Mouse (Mus musculus) midbrain, embryonic 15.5 days (tissue): ENCODE measurements around the gene Treh. TPM values are rescaled to one million over a fixed set of nuclear protein-coding genes. Genes with fewer than 3 reads are reported as not detected.

Source experiments
- ATAC-seq: fragments of 200-750 bp; cut with Nextera tagmentation; replicated peaks from 2 replicates; pipeline ENCODE4 v1.8.0; 2017; ENCODE audit warnings: moderate TSS enrichment
- H3K27ac ChIP-seq: fragments of 300-500 bp; sonication (generic); 2 replicates; pipeline ENCODE4 v1.5.1; 2015; ENCODE audit warnings: mild to moderate bottlenecking, inconsistent platforms
- H3K27me3 ChIP-seq: fragments of 300-500 bp; sonication (generic); replicated peaks from 2 replicates; pipeline ENCODE4 v1.6.1; 2015; ENCODE audit warnings: inconsistent platforms
- H3K36me3 ChIP-seq: fragments of 300-500 bp; sonication (generic); replicated peaks from 2 replicates; pipeline ENCODE4 v1.6.1; 2015; ENCODE audit warnings: inconsistent platforms
- H3K4me1 ChIP-seq: fragments of 300-500 bp; sonication (generic); 2 replicates; pipeline ENCODE4 v1.6.1; 2015; ENCODE audit warnings: inconsistent platforms
- H3K4me2 ChIP-seq: fragments of 300-500 bp; sonication (generic); 2 replicates; pipeline ENCODE4 v1.6.1; 2015; ENCODE audit warnings: inconsistent platforms, mild to moderate bottlenecking, moderate library complexity
- H3K4me3 ChIP-seq: fragments of 300-500 bp; sonication (generic); 2 replicates; pipeline ENCODE4 v1.5.1; 2015; ENCODE audit warnings: mild to moderate bottlenecking, inconsistent platforms
- H3K9ac ChIP-seq: fragments of 300-500 bp; sonication (generic); 2 replicates; pipeline ENCODE4 v1.6.1; 2015; ENCODE audit warnings: mild to moderate bottlenecking, inconsistent platforms
- H3K9me3 ChIP-seq: fragments of 300-500 bp; sonication (generic); 2 replicates; pipeline ENCODE4 v1.6.1; 2016; ENCODE audit warnings: inconsistent platforms
- WGBS: fragments of 180-500 bp; shearing (Covaris S2); methylation state at CpG from one replicate; pipeline ENCODE4 v1.1.7; 2015; ENCODE audit warnings: mixed read lengths; 5-methylcytosine and 5-hydroxymethylcytosine counted together
- polyA plus RNA-seq: library from polyadenylated mRNA; unstranded; fragments of >200 nt; fragmentation: Nextera tagmentation; extraction: Ambion mirVana; gene quantifications from 2 replicates; pipeline ENCODE4 v1.2.1, GENCODE M21; 2015

Gene Treh
- polyA plus RNA-seq, 1 experiment from 2014 or later = not detected

GRCm38 (mm10) chr9:44720358-44721153 lies 47.5 kb downstream of the Treh start:
- peak overlapping the region; percentile 83 for H3K27ac ChIP-seq
- WGBS = 13% methylated on average over 9 of the region's 9 CpGs
- peak overlapping the region; percentile 68 for H3K9ac ChIP-seq
- H3K9me3 ChIP-seq = no peaks in the 10 kb centered on the region
- peak; percentile 49 for ATAC-seq
- H3K4me2 ChIP-seq = peak overlapping the region; percentile 73
- no peaks in the 10 kb centered on the region for H3K27me3 ChIP-seq
- 0 out of 2 replicates have a peak, but pooled peaks cover 10% of the 10 kb centered on the region for H3K36me3 ChIP-seq
- peaks cover 65% of the 10 kb centered on the region for H3K4me1 ChIP-seq
- H3K4me3 ChIP-seq = peak overlapping the region; percentile 73

GRCm38 (mm10) chr9:44721154-44721876 lies 48.3 kb downstream of the Treh start:
- H3K4me3 ChIP-seq = peak overlapping the region; percentile 73
- 1% methylated on average over 40 of the region's 40 CpGs for WGBS
- peaks cover 72% of the 10 kb centered on the region for H3K4me1 ChIP-seq

GRCm38 (mm10) chr9:44721877-44722186 lies 48.8 kb downstream of the Treh start:
- Histone ChIP-seq H3K9me3 (no peaks in the 10 kb centered on the region), H3K36me3 (no peaks in the 10 kb centered on the region), H3K4me1 (peaks cover 77% of the 10 kb centered on the region), H3K27ac (peak overlapping the region; percentile 83; the same call in 1 of the 2 replicates), H3K4me3 (peak overlapping the region; percentile 73), H3K27me3 (no peaks in the 10 kb centered on the region), H3K4me2 (peak overlapping the region; percentile 73; the same call in 1 of the 2 replicates), H3K9ac (no peak overlapping the region)
- ATAC-seq = peak; percentile 31; the same call in 1 of the 2 replicates
- 82% methylated on average over 3 of the region's 3 CpGs for WGBS

More at GRCm38 (mm10) chr9:44721154-44721876, 48.3 kb downstream of the Treh start:
- 0 out of 2 replicates have a peak, but pooled peaks cover 2% of the 10 kb centered on the region for H3K36me3 ChIP-seq
- H3K4me2 ChIP-seq = peak overlapping the region; percentile 73
- ATAC-seq = peak; percentile 85
- H3K9me3 ChIP-seq = no peaks in the 10 kb centered on the region
- peak overlapping the region; percentile 83 for H3K27ac ChIP-seq
- peak overlapping the region; percentile 68 for H3K9ac ChIP-seq
- H3K27me3 ChIP-seq = no peaks in the 10 kb centered on the region

GRCm38 (mm10) chr9:44722575-44722974 lies 49.5 kb downstream of the Treh start:
- no peaks in the 10 kb centered on the region for H3K27me3 ChIP-seq
- H3K9me3 ChIP-seq = no peaks in the 10 kb centered on the region
- peaks cover 78% of the 10 kb centered on the region for H3K4me1 ChIP-seq
- H3K9ac ChIP-seq = no peak overlapping the region
- no peak overlapping the region for H3K4me2 ChIP-seq
- ATAC-seq = no peak
- H3K36me3 ChIP-seq = no peaks in the 10 kb centered on the region
- no peak overlapping the region for H3K4me3 ChIP-seq
- peak overlapping the region; percentile 13; the same call in 1 of the 2 replicates for H3K27ac ChIP-seq
- WGBS = 44% methylated on average over 7 of the region's 7 CpGs

- WGBS = 40% methylated on average over 7 of the region's 7 CpGs
- H3K9ac ChIP-seq = no peak overlapping the region
- peaks cover 73% of the 10 kb centered on the region for H3K4me1 ChIP-seq
- peak overlapping the region; percentile 13; the same call in 1 of the 2 replicates for H3K27ac ChIP-seq
- H3K36me3 ChIP-seq = no peaks in the 10 kb centered on the region
- no peaks in the 10 kb centered on the region for H3K9me3 ChIP-seq
- H3K4me3 ChIP-seq = no peak overlapping the region
- no peak overlapping the region for H3K4me2 ChIP-seq
- H3K27me3 ChIP-seq = no peaks in the 10 kb centered on the region
- no peak for ATAC-seq
Measured at GRCm38 (mm10) chr9:44723008-44723407, 50.0 kb downstream of the Treh start.

- Histone ChIP-seq H3K9ac (no peak overlapping the region), H3K4me1 (peaks cover 69% of the 10 kb centered on the region)
- WGBS = 62% methylated on average over 11 of the region's 11 CpGs
Measured at GRCm38 (mm10) chr9:44723521-44724041, 50.5 kb downstream of the Treh start.

GRCm38 (mm10) chr9:44724223-44724622 lies 51.2 kb downstream of the Treh start:
- Histone ChIP-seq H3K27me3 (no peaks in the 10 kb centered on the region), H3K4me3 (no peak overlapping the region), H3K4me1 (peaks cover 66% of the 10 kb centered on the region), H3K4me2 (no peak overlapping the region), H3K36me3 (no peaks in the 10 kb centered on the region), H3K9ac (no peak overlapping the region), H3K9me3 (no peaks in the 10 kb centered on the region), H3K27ac (peak overlapping the region; percentile 35)
- 34% methylated on average over 6 of the region's 6 CpGs for WGBS
- ATAC-seq = no peak

More at GRCm38 (mm10) chr9:44723521-44724041, 50.5 kb downstream of the Treh start:
- Histone ChIP-seq H3K27ac (peak overlapping the region; percentile 13), H3K9me3 (no peaks in the 10 kb centered on the region), H3K4me2 (no peak overlapping the region), H3K27me3 (no peaks in the 10 kb centered on the region), H3K4me3 (no peak overlapping the region), H3K36me3 (no peaks in the 10 kb centered on the region)
- no peak for ATAC-seq

GRCm38 (mm10) chr9:44724665-44725064 lies 51.6 kb downstream of the Treh start:
- no peak for ATAC-seq
- no peak overlapping the region for H3K4me2 ChIP-seq
- H3K27ac ChIP-seq = 0 out of 2 replicates have a peak overlapping the region, but pooled peaks have one; percentile 35
- H3K4me3 ChIP-seq = no peak overlapping the region
- WGBS = 33% methylated on average over 2 of the region's 2 CpGs
- peaks cover 61% of the 10 kb centered on the region for H3K4me1 ChIP-seq
- no peaks in the 10 kb centered on the region for H3K9me3 ChIP-seq
- H3K36me3 ChIP-seq = no peaks in the 10 kb centered on the region
- no peaks in the 10 kb centered on the region for H3K27me3 ChIP-seq
- H3K9ac ChIP-seq = no peak overlapping the region

GRCm38 (mm10) chr9:44726431-44727146 lies 53.6 kb downstream of the Treh start:
- Histone ChIP-seq H3K4me2 (no peak overlapping the region), H3K9me3 (no peaks in the 10 kb centered on the region), H3K9ac (no peak overlapping the region), H3K27me3 (no peaks in the 10 kb centered on the region), H3K36me3 (no peaks in the 10 kb centered on the region), H3K4me3 (no peak overlapping the region), H3K27ac (no peak overlapping the region), H3K4me1 (peaks cover 50% of the 10 kb centered on the region)
- 44% methylated on average over 10 of the region's 10 CpGs for WGBS
- ATAC-seq = no peak

GRCm38 (mm10) chr9:44727441-44727840 lies 54.4 kb downstream of the Treh start:
- H3K4me1 ChIP-seq = peaks cover 46% of the 10 kb centered on the region
- H3K4me3 ChIP-seq = no peak overlapping the region
- ATAC-seq = no peak
- no peak overlapping the region for H3K4me2 ChIP-seq
- 49% methylated on average over 5 of the region's 5 CpGs for WGBS
- no peaks in the 10 kb centered on the region for H3K36me3 ChIP-seq
- H3K9ac ChIP-seq = no peak overlapping the region
- H3K27ac ChIP-seq = no peak overlapping the region
- H3K9me3 ChIP-seq = no peaks in the 10 kb centered on the region
- no peaks in the 10 kb centered on the region for H3K27me3 ChIP-seq

GRCm38 (mm10) chr9:44732130-44732549 lies 59.1 kb downstream of the Treh start:
- 69% methylated on average over 5 of the region's 5 CpGs for WGBS
- peaks cover 11% of the 10 kb centered on the region for H3K27me3 ChIP-seq
- no peak for ATAC-seq
- H3K9ac ChIP-seq = no peak overlapping the region
- no peak overlapping the region for H3K27ac ChIP-seq
- no peak overlapping the region for H3K4me2 ChIP-seq
- no peaks in the 10 kb centered on the region for H3K36me3 ChIP-seq
- H3K4me3 ChIP-seq = no peak overlapping the region
- no peaks in the 10 kb centered on the region for H3K9me3 ChIP-seq
- H3K4me1 ChIP-seq = peaks cover 20% of the 10 kb centered on the region
